Mouse (Mus musculus): ENCODE data around the gene Fam196b.

The Fam196b gene

DNA sequence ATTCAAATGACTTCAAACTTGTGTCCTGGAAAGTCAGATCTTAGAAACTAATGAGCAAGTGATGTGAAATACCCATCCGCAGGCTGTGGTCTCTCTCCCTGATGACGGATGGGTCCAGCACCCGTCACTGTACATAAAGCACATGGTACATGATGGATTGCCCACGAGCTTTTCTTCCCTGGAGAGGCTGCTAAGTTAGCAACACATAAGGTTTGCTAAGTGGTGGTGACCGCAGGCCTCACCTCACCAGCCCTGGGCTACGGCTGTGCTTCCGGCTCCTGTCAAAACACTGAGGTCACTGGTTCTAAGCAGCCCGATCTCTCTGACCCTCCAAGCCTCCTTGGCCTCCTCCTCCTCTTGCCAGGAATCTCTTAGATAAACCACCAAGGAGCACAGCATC is 91.7 kb downstream of the Fam196b start:
- peak; percentile 53 for DNase-seq (ENCODE audit: low spot score)

DNA sequence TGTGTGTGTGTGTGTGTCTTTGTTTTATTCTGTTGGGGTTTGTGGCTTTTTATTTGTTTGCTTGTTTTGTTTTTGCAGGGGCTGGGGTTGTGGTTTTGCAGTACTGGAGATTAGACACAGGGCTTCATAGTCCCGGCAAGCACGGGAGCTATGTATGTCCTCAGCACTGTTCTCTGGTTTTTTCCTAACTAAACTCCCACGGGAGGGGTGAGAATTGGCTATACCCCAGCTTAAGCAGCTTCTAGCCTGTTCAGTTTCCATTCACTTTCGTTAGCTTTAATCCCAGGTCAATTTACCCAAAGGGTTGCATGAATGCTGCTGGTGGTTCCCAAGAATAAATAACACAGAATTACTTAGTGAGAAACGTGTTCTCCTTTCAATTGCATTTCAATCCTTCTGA is 92.2 kb downstream of the Fam196b start:
- DNase-seq (ENCODE audit: low spot score) = no peak

DNA sequence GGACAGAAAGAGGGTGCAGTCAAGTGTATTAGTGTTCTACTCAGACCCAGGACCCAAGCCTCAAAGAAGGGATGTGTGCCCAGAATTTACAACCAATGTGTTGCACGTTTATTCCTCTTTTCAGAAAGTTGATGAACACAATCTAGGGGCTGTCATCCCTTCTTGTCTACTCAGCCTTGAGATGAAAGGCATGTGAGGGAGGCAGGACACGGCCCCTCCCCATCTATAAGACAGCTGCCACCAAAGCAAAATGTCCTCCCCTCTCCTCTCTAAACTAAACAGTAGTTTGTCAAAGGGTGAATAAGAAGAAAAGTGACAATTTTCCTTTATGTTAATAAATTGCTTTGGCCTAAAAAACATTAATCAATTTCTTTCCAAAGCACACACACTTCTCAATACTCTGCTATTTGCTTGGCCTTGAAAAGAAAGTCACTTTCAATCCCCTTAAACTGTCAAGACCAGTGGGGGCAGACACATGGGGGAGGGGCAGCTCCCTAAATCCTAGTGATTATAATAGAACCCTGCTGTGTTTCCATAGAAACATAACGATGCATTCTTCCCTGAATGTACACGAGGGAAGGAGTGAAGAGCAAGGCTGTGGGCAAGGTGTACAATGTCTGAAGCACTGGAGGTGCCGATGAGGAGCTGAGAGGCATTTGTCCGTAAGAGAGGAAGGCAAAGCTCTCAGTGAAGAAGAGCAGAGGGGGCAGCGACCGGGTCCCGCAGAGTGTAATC is 101.4 kb downstream of the Fam196b start:
- DNase-seq (ENCODE audit: low spot score) = peak; percentile 30

DNA sequence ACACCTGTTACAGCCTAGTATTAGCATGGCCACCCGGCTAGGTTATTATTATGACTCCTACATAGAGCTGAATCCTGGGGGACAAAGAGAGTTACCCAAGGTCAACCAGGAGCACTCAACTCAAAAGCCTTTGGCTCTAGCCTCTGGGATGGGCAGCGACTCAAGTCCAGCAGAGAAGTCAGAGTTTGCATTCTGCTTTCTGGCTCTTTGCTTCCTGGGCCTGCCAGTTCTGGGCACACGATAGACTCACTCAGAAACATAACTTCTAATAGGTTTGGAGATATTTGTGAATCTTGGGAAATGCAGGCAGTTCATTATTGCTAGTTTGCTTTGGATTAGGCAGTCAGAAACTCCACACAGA is 102.0 kb downstream of the Fam196b start:
- DNase-seq (ENCODE audit: low spot score) = no peak

DNA sequence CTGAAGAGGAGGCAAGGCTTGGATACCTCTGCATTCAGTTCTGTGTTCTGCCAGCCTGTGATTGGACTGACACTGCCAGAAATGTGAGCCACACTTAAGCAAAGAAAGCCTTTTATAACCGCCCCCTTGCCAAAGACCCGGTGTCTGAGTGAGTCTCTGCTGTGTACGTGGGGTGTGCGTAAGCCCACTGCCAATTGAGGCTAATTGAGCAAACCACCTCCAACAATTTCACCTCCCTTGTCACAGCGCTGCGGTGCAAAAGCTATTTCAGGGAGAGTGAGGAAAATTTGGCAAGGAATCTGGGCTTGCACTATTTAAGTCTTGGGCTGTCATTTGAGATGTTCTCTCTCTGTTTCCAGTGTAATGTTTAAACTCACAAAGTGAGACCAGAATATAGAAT is 106.4 kb downstream of the Fam196b start:
- DNase-seq (ENCODE audit: low spot score) = no peak

DNA sequence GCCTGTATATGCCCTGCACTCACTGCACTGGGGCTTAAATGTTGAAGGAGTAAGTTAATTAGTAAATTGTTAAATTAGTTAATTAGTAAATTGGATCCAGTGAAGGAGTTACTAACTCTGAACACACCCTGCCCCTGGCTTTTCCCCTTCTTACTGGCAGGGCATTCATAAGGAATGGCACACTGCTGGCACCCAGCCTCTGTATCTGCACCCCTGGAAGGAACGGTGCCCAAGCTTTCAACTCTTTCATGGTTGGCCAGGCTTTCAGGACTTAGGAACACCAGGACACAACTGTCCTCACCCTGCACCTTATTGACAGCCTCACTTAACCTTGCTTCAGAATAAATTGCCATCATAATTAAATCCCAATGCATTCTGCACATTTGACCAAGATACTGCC is 109.9 kb downstream of the Fam196b start:
- DNase-seq (ENCODE audit: low spot score) = no peak

DNA sequence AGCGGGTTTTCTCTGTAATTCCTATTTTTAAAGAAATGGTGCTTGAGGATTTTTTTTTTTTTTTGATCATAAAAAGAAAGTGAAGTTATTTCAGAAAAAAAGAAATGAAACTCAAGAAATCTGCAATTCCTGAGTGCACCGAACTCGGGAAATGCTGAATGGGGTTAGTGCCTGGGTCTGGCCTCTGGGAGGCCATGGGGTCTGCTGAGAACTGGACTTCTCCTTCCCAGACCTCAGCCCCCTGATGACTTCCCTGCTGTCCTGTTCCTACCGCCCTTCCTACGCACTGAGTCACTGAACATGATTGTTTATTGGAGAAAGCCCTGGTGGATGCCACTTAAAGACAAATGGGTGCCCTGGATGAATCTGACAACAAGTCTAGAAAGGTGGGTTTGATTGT is 112.6 kb downstream of the Fam196b start:
- DNase-seq (ENCODE audit: low spot score) = no peak

DNA sequence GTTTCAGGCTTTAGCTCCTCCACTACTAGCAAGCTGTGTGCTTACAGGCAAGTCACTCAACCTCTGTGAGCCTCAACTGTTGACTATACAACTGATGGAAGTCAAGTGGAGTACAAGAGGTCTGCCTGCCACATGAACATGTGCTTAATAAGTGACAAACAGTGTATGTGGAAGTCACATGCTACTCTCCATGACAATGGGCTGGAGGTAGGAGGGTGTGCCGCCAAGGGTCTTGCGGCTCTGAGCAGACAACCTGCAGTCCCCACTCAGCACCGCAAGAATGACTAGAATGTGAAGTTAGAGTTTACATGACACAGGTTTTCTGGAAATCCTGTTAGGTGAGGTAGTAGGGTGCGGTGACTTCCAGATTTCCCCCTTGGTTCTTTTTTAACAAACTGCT is 116.3 kb downstream of the Fam196b start:
- no peak for DNase-seq (ENCODE audit: low spot score)

DNA sequence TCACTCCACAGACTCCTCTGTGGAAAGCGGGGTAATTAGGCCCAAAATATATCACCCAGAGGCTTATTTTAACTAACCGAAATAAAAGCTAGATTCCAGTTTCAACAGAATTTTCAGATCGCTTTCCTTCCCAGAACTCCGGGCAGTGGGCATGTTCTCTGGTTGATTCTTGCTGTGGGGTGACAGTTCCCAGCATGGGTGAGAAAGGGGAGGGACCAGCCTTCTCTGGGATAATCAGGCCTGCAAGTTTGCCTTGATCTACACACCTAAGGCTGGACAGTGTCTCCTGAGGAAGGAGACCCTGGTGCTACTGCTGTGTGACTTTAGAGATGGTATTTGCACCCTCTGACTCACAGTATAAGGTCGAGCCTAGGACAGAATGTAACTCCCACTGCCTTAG is 116.7 kb downstream of the Fam196b start:
- no peak for DNase-seq (ENCODE audit: low spot score)

DNA sequence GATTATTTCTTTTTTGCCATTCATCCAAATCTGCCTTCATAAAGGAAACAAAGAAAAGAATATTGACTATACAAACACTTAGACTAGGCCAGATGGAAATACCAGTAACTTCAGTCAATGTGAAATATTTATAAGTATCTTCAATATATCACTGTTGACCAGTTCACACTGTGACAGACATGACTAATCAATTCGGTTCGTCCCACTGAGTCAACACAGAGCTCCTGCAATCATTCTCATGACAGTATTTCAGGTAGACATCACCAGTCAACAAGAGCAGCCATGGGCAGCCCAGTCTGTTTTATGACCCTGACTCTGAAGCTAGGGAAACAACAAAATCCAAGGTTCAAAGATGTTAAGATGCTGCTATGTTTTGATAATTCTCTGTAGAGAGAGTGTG is 117.4 kb downstream of the Fam196b start:
- no peak for DNase-seq (ENCODE audit: low spot score)

DNA sequence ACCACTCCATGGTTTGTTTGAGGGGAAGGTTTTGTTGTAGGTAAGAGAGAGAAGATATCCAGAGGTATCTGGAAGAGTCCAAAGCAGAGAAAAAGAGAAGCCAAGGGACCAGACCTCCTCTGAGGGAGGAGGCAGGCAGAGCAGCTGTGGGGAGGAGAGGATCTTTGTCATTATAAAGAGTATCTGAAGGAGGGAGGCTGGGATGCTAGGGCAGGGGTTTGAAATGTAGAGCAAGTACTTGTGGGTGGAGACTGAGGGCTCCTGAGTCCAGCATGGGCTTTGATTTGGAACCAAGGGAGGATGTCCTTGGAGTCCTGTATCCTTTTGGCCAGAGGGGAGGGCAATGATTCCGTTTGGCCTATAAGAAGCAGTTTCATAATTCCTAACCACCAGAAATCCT is 122.8 kb downstream of the Fam196b start:
- no peak for DNase-seq (ENCODE audit: low spot score)

DNA sequence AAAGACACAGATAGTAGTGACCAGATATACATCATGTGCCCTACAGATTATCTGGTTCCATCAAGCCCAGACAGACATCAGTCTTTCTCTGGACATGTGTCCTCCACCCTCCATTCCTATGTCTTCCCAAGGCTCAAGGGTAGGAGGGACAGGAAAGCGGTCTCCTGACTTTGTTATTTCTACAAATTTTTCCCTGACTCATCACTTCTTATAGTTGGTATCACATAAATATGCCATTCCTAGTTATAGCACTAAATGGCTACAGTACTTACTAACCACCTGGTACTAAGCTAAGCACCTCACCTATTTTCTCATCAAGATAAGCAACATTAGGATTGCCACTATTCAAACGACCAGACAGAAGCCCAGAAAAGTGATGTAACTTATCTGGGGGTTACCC is 123.8 kb downstream of the Fam196b start:
- DNase-seq (ENCODE audit: low spot score) = no peak

DNA sequence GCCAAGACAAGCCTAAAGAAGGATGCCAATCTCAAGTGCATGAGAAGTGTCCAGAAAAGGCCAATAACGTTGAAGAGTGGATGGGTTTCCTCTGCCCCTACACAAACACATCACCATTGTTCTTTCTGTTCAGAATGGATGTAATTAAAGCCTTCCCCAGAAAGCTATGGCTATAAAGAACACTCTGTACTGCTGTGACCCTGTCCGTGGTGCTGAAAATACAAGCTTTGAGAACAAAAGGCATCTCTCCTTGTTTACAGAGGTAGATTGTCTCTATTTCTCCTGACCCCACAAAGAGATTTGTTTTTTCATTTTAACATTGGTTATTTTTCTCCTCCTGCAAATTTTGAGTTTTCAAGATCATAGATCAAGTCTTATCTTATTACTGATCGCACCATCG is 133.3 kb downstream of the Fam196b start:
- DNase-seq (ENCODE audit: low spot score) = peak; percentile 87

DNA sequence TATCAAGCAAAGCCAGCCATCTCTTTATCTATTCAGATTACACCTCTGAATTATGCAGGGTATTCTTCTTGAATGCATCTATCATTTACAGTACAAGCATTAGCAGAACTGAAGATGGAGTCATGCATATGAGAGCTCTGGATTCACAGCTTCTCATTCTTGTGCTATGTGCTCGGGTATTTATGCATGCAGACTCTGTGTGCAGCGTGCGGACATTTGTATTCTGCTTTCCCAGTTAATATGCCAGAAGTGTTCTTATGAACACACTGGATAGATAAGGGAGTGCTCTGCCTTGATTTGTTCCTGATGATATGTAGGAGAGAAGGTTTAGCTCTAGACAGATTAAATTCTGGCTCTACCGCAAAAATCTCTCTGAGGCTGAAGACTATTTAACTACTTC is 135.3 kb downstream of the Fam196b start:
- DNase-seq (ENCODE audit: low spot score) = no peak

DNA sequence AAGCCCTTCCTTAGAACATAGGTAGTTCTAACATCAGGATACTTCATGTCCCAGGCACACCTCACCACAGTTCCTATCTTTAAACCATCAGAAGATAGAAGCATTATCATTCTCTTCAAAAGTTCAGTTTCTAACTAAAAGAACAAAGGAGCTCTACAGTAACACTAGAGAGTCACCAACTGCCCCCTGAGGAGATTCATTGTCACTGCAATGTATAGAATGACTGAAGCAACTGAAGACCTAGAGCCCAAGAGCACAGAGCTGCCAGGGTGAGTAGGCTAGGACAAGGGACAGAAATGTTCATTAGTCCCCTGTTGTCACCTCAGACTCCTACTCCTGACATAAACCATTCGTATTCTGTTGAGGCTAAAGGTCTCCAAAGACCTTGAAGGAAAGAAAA is 152.4 kb downstream of the Fam196b start:
- no peak for DNase-seq (ENCODE audit: low spot score)

DNA sequence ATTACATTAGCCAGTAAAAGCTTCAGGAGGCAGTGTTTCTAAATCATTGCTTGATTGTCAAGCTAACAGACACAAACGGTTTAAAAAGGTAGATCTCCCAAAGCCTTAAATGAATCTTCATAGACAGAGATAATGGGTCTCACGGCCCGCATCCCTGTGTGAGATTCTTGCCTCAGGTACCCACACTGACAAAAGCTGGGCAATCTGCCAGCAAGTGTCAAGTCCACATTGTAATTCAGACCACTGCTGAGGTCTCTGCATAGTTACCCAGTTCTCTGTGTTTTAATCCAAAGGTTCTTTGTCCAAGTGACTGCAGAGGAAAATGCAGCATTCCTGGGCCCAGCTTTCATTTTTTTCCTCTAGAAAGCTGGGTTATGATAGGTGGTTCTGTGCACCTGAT is 153.9 kb downstream of the Fam196b start:
- no peak for DNase-seq (ENCODE audit: low spot score)

DNA sequence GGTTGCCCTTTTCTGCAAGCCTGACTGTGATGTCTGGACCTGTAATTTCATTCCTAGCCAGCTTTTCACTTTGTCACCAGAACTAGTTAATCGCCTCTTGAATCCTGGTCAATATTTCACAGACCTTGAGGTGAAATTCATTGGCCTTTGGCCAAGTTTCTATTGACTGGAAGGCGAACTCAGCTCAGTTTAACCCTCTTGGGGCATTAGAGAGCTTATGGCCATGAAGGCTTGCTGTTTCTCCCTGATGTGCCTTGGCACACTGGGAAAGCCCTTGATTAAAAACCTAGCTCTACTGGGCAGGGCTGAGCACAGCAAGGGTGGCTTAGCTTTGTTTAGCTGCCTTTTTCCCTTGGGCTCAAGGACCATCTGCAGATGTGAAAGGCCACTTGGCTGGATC is 155.2 kb downstream of the Fam196b start:
- DNase-seq (ENCODE audit: low spot score) = no peak
